Mouse (Mus musculus) cerebellum, adult 9-10 months (tissue): ENCODE data around the gene Ywhah.

Source experiments
- DNase-seq: peaks from one replicate; pipeline ENCODE4 v3.0.0; 2022

The Ywhah gene

DNA sequence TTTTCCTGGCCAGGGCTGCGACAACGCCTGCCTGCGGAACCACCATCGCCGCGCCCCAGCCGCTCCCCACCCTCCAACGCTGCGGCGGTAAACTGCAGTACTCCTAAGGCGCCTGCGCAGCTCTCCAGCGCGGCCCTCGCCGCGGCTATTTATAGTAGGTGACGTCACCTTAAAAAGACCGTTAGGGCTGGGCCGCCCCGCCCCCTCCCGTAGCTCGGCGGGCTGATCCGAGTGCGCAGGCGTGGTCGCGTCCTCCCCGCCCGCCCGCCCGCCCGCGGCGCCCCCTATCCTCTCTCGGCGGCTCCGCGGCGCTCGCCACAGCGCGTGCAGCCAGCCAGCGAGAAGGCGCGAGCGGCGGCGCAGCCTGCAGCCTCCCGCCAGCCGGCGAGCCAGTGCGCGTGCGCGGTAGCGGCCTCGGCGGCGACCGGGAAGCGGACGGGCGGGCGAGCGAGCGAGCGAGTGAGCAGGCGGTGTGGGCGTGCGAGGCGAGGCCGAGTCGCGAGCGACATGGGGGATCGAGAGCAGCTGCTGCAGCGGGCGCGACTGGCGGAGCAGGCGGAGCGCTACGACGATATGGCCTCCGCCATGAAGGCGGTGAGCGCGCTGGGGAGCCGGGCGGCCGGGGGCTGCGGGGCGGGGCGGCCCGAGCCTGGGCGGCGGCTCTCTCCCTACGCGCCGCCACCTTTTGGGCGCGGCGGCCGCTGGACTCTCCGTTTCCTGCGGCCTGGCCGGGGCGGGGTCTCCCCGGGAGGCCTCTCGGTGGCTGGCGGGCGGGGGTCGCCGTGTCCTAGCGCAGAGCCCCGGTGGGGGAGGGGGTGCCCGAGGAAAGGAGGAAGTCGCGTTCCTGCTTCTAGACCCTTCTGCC is at the start of gene Ywhah:
Ywhah (plus strand) TSS at position 256 of the 865 bp plus-strand sequence.
- peak; percentile 98 for DNase-seq

DNA sequence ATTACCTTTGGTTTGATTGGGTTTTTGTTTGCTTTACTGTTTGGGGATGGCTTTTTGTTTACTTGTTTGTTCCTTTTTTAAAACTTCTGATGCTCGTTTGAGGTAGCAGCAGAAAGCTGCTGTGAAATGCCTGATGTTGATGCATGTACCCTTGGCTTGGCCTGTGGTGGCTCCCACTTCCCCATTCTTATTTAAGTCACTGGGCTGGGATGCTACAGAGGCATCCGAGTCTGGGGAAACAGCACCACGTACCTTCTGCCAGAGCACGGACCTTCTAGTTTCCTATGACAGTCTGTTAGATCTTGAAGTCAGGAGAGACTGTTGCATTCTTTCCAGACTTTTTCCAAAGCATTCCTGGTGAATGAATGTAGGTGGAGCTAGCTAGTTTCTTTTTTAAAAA is 42.1 kb upstream of the Ywhah start:
- no peak for DNase-seq

- no peak for DNase-seq
Measured at GRCm38 (mm10) chr5:32977179-32977578, 41.4 kb upstream of the Ywhah start.

- no peak for DNase-seq
Measured at GRCm38 (mm10) chr5:32985379-32985778, 33.2 kb upstream of the Ywhah start.

DNA sequence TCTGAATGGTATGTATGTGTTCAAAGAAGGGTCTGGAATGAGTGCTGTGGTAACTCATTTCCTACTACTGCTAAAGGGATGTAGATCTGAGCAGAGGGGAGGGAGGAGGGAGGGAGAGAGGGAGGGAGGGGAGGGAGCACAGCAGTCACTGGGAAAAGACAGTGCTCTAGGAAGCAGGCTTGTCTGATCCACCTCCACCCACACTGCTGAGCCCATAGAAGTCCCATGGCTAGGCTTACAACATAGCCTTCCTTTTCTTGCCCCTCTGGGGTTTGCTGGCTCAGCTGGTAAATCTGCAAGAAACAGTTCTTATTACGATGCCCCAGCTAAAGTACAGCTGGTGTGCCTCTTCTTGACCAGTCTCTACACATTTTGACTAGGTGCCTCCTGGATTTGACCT is 30.7 kb upstream of the Ywhah start:
- no peak for DNase-seq

GRCm38 (mm10) chr5:32989959-32990640 is 28.5 kb upstream of the Ywhah start:
- no peak for DNase-seq

DNA sequence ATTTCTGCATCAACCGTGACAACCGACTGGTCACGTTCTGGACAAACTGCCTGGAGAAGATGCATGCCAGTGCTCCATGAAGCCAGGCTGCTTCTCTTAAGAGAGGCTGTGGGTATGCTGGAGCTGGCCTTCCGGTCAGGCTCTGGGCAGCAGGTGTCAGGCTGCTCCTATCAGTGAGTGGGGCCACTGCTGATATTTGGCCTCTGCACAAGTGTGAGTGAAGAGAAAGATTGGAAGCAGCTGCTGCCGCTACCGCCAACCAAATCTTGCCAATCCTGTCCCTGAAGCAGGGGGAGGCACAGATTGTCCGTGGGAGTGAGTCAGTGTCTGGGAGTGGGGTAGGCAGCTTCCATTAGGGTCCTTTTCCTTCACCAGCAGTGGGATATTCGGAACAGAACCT is 27.5 kb upstream of the Ywhah start:
- DNase-seq, result peak; percentile 79

DNA sequence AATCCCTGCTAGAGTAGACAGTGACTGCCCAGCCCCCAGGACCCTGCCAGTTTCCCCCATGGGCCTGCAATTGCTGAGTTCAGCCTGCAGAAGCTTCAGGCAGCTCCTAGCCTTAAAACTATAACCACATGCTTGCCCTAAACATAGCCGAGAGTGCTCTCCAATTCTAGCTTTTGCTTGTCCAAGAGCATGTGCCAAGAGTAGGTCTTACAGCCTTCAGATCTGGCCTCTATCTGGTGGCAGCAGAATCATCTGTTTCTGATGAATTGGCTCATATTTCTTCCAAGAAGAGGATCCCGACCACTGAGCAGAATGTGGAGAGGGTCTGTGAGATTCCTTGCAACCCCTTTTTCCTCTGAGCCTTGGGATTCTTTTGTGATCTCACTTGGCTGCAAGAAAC is 24.1 kb upstream of the Ywhah start:
- DNase-seq, result no peak

GRCm38 (mm10) chr5:32995756-32996155 is 22.9 kb upstream of the Ywhah start:
- DNase-seq, result no peak

DNA sequence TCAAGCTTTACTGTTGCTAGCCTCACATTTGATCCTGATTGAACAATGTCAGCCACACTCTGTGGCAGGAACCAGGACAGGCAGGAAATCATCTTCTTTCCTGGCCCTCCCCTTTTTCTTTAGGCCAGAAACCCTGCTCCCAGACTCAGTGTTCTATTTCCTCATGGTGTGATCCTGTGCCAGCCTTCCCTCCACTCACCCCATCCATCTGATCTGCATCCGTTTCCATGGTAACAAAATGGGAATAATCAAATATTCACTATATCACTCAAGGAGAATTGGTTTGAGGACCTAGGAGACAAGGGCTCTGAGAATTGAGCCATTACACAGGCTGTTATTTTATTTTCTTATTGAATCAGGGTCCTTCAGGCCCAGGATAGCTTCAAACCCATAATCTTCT is 22.1 kb upstream of the Ywhah start:
- no peak for DNase-seq

DNA sequence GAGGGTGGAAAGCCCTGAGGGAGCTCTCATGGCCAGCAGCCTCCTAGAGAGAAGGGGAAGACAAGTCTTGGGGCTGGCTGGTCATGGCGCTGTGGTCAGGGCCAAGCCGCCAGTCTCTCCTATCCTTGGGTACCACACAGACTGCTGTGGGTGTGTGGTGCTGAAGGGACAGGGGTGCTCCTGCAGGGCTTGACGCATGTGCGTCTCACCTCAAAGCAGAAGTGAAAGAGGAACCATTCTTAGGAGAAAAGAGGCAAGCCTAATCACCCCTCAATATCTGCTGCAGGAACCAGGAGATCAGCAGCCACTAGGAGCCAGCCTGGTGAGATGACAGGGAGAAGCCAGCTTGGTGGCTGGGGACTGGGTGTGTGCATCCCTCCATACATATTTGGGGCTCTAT is 20.9 kb upstream of the Ywhah start:
- DNase-seq, result no peak

- no peak for DNase-seq
Measured at GRCm38 (mm10) chr5:32998783-32999182, 19.8 kb upstream of the Ywhah start.

DNA sequence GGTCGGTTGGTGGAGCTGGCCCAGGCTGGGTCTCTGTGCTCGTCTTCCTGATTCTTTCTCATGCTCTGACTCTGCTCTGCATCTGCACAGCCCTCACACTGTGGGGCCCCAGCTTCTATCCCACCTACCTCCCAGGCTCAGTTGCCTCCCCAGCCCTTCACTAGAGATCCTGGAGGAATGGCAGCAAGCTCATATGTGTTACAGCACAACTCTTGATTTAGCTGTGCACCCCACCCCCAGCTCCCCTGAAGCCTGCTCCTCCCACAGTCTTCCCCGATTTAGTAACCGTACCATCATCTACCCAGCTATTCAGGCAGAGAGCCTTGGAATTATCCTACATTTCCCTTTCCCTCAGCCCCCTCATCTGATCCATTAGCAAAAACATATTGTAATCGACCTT is 17.5 kb upstream of the Ywhah start:
- DNase-seq, result no peak

GRCm38 (mm10) chr5:33002781-33003180 is 15.8 kb upstream of the Ywhah start:
- no peak for DNase-seq

DNA sequence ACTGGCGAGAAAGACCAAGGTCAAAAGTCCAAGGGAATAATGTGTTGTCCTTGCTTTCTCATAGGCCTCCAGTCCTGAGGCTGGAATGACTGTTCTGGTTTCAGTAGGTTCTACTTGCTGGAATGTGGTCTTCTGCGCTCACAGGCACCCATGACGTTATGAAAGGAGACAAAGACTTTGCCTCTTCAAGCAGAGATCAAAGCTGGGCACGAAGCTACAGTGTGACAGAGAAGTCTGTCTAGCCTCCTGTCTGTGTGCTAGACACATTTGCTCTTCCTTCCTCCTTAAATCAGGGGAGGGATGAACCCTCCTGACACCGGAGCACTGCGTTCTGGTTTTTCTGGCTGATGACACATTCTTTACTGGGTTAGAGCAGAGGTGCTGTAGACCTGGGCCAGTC is 15.1 kb upstream of the Ywhah start:
- no peak for DNase-seq

DNA sequence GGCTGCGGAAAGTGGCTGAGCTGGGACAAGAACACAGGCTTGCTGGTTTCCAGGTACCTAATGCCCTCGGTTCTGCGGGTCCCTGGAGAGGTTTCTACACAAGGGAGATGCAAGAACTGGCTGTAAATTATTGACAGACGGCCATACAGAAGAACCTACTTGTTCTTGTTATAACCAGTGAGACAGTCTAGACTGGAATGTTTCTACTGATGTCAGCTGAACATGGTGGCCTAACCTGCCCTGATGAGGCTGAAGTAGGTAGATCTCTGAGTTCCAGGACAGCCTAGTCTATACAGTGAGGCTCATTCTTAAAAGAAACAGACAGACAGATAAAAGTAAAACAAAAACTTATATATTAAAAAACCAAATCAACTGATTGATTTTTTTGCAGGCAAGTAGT is 14.5 kb upstream of the Ywhah start:
- DNase-seq, result no peak

DNA sequence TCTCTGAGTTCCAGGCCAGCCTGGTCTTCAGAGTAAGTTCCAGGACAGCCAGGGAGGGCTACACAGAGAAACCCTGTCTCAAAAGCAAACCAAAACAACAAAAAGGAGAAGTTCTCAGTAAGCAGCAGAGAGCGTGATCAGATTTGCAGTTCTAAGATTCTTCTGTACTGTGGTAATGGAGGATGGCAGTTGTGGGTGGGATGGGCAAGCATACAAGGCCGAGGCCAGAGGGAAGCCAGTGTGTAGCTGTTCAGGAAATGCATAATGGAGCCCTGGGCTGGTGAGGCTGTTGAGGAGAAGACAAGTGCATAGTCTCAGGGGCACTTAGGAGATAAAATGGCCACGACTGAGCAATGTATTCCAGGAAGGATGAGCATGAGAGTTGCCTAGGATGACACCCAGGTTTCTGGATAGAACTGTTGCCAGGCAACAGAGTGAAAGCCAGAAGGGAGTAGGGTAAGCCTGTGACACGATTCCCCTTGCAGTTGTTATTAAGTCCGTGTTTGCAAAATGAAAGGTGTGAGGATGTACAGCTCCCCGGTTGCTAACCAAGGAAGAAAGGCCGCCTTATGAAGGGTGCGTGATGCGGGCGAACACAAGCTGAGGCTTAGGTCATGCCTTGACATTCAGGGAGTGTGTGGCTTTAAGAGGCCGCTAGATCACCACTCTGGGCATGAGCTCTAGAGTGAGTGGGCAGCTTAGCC is 13.0 kb upstream of the Ywhah start:
- no peak for DNase-seq

DNA sequence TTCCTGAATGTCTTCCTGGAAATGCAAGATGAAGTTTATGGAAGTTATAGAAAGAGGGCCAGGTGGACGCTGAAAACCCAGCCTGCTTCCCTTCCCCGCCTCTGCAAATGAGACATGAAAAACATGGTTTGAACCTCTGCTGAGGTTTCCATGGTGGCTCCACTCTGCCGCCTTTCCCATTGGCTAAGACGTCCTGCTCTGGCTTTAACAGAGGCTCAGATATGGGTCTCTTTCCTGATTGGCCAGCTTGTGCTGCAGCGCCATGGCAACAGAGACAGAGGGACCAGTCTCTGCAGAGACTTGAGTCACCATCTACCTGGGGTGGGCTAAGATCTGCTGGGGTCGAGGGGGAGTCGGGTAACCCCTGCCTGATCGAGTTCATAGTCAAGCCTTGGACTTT is 11.9 kb upstream of the Ywhah start:
- no peak for DNase-seq

- DNase-seq, result no peak
Measured at GRCm38 (mm10) chr5:33007371-33007770, 11.2 kb upstream of the Ywhah start.

GRCm38 (mm10) chr5:33009301-33009700 is 9.3 kb upstream of the Ywhah start:
- no peak for DNase-seq

GRCm38 (mm10) chr5:33009818-33010812 is 8.5 kb upstream of the Ywhah start:
- DNase-seq, result peak; percentile 57
